Mouse (Mus musculus): ENCODE results near the gene Tmem213. TPM values are rescaled to one million over a fixed set of nuclear protein-coding genes. Genes with fewer than 3 reads are reported as not detected.

Gene Tmem213
- polyA plus RNA-seq (2015; fragmentation: Nextera tagmentation; extraction: Ambion mirVana) = not detected in 2 replicates

DNA sequence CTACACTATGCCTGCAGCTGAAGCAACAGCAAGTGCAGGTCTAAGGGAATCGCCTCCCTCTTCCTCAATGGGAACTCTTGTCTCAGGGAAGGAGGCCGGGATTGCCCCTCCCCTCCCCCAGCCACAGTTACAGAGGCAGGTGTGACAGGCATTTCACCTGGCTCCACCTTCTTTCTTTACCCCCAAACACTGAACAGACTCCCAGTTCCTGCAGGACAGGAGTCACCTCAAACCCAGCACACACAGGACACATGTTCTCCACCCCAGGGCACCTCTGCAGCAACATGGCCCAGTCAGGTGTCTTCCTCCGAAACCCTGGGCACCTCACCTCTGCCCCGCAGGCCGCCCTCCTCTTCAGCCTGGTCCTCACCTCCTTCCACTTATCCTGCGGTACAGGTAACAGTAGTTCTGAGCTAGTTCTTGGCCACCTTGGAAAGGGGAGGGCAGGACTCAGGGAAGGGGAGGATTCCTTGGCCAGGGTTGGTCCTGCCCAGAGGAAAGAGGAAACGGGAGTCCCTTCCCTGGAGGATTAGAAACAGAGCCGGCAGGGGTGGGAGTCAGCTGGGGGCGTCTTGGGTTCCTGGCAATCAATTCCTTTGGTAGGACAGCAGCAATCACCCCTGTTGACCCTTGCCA lies at the start of gene Tmem213:
Gene Tmem213, plus strand, starts transcription at position 96 of the 636 bp plus-strand sequence.
- Histone ChIP-seq H3K27me3 (no peaks in the 10 kb centered on the region), H3K9ac (no peak within 1 kb of the TSS), H3K27ac (no peak within 1 kb of the TSS), H3K36me3 (ENCODE audit: poor library complexity, severe bottlenecking) (no peaks in the 10 kb centered on the region), H3K4me3 (no peak within 1 kb of the TSS), H3K4me1 (0 out of 2 replicates have a peak, but pooled peaks cover 3% of the 10 kb centered on the region), H3K4me2 (no peak within 1 kb of the TSS), H3K9me3 (replicated peaks) (no peaks in the 10 kb centered on the region)
- WGBS = 28% methylated on average over 9 of the region's 9 CpGs
- no peak for ATAC-seq

DNA sequence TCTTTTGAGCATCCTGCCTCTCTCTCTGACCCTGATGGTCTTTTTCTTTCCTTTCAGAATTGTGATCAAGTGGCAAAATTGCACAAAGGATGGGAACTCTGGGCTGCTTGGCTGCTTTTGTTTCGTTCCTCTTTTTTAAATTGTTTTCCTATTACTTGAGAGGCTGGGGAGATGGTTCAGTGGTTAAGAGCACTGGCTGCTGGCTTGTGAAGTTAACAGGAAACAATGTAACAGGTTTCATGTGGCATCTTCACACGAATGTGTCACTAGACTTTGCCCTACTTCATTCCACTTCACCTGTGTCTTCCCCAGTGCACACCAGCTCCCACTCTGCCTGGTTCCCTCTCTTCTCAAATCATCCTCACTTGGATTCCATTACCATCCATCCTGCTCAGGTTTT lies 44.4 kb upstream of the Tmem213 start:
- Histone ChIP-seq H3K27me3 (no peaks in the 10 kb centered on the region), H3K9ac (no peak overlapping the region), H3K4me2 (no peak overlapping the region), H3K27ac (no peak overlapping the region), H3K36me3 (ENCODE audit: poor library complexity, severe bottlenecking) (no peaks in the 10 kb centered on the region), H3K4me1 (peaks cover 11% of the 10 kb centered on the region; the same call in 1 of the 2 replicates), H3K9me3 (replicated peaks) (peaks cover 7% of the 10 kb centered on the region; the same call in 1 of the 2 replicates), H3K4me3 (no peak overlapping the region)
- 63% methylated on average over 2 of the region's 2 CpGs for WGBS
- no peak for ATAC-seq

DNA sequence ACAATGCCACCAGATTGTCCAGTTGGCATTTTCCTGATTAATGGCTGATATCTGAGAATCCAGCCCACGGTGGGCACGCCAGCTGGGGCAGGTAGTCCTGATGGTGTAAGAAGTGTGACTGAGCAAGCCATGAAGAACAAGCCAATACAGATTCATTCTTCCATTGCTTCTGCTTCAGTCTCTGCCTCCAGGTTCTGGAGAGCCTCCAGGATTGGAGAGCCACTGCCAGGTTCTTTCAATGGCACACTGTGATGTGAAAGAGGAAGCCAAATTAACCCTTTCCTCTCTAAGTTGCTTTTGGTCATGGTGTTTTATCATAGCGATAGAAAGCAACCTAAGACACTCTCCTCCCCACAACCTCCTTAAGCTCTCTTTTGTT lies 43.9 kb upstream of the Tmem213 start:
- Histone ChIP-seq H3K4me2 (no peak overlapping the region), H3K36me3 (ENCODE audit: poor library complexity, severe bottlenecking) (no peaks in the 10 kb centered on the region), H3K27ac (no peak overlapping the region), H3K27me3 (no peaks in the 10 kb centered on the region), H3K4me1 (peaks cover 11% of the 10 kb centered on the region; the same call in 1 of the 2 replicates), H3K9ac (no peak overlapping the region), H3K4me3 (no peak overlapping the region), H3K9me3 (replicated peaks) (peaks cover 7% of the 10 kb centered on the region; the same call in 1 of the 2 replicates)
- ATAC-seq = no peak
- WGBS = 61% methylated on average over 3 of the region's 3 CpGs

DNA sequence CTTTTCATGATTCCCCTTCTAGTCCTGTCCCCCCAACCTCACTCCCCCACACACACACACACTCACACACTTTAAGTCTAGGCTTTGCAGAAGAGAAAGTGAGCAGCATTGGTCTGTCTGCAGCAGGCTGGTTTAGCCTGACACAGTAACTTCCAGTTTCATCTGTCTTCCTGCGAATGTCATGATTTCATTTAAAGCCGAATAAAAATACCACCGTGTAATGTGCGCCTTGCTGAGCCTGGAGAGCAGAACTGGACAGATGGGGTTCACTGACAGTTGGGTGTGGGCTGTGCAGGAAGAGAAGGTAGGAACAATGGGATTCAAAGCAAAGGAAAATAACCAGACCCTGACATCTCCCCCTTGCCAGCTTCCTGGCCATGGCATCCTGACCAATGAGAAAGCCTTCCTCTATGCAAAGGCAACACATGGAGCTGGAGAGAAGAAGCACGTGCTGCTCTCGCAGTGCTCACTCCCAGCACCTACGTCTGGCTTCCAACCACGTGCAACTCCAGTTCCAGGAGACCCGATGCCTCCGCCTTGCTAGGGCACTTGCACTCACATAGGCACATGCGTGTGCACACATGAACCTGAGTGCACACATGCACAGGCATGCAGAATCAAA lies 43.4 kb upstream of the Tmem213 start:
- Histone ChIP-seq H3K9me3 (replicated peaks) (peaks cover 7% of the 10 kb centered on the region; the same call in 1 of the 2 replicates), H3K4me1 (peaks cover 11% of the 10 kb centered on the region; the same call in 1 of the 2 replicates), H3K4me3 (no peak overlapping the region), H3K36me3 (ENCODE audit: poor library complexity, severe bottlenecking) (no peaks in the 10 kb centered on the region), H3K9ac (no peak overlapping the region), H3K27me3 (no peaks in the 10 kb centered on the region), H3K27ac (no peak overlapping the region), H3K4me2 (no peak overlapping the region)
- WGBS = 80% methylated on average over 11 of the region's 11 CpGs
- ATAC-seq = peak; percentile 50

DNA sequence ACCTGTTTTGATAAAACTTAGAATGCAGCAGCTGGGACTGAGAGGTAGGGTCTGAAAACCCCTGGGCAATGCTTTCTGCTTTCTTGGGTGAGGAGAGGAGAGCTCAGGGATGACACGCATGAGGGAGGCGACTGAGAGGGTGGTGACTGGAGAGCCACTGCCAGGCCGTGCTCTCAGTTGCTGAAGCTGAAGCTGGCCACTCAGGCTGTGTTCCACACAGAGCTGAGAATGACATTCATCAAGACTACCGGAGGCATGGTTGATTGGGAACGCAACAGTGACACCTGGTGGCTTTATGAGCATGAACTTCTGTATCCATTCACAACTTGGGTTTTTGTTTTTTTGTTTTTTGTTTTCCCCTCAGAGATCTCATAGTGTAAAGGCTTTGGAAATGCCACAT lies 42.8 kb upstream of the Tmem213 start:
- no peaks in the 10 kb centered on the region for H3K27me3 ChIP-seq
- H3K36me3 ChIP-seq (ENCODE audit: poor library complexity, severe bottlenecking) = no peaks in the 10 kb centered on the region
- 5% methylated on average over 5 of the region's 5 CpGs for WGBS
- no peak overlapping the region for H3K4me3 ChIP-seq
- no peak overlapping the region for H3K9ac ChIP-seq
- H3K9me3 ChIP-seq (replicated peaks) = peaks cover 7% of the 10 kb centered on the region; the same call in 1 of the 2 replicates
- H3K4me2 ChIP-seq = no peak overlapping the region
- no peak overlapping the region for H3K27ac ChIP-seq
- ATAC-seq = peak; percentile 91
- H3K4me1 ChIP-seq = peaks cover 11% of the 10 kb centered on the region; the same call in 1 of the 2 replicates

DNA sequence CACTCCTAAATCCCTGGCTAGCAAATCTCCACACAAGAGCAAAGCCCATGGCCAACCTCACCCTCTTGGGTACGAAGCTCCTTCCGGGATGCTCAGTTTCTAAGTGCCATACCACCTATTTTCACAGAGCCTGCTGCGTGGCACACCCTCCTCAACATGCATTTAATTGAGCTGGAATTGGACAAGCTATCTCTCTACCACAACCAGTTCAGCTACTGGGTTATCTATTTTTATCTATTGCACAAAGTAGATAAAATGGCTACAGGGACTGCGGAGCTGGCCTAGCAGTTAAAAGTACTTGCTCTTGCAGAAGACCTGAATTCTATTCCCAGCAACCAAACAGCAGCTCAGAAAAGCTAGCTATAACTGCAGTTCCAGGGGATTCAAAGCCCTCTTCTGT lies 37.8 kb upstream of the Tmem213 start:
- no peak overlapping the region for H3K4me2 ChIP-seq
- ATAC-seq = no peak
- 88% methylated on average over 4 of the region's 4 CpGs for WGBS
- no peak overlapping the region for H3K9ac ChIP-seq
- no peak overlapping the region for H3K27ac ChIP-seq
- H3K9me3 ChIP-seq (replicated peaks) = no peaks in the 10 kb centered on the region
- H3K36me3 ChIP-seq (ENCODE audit: poor library complexity, severe bottlenecking) = no peaks in the 10 kb centered on the region
- H3K4me1 ChIP-seq = no peaks in the 10 kb centered on the region
- H3K27me3 ChIP-seq = no peaks in the 10 kb centered on the region
- no peak overlapping the region for H3K4me3 ChIP-seq

DNA sequence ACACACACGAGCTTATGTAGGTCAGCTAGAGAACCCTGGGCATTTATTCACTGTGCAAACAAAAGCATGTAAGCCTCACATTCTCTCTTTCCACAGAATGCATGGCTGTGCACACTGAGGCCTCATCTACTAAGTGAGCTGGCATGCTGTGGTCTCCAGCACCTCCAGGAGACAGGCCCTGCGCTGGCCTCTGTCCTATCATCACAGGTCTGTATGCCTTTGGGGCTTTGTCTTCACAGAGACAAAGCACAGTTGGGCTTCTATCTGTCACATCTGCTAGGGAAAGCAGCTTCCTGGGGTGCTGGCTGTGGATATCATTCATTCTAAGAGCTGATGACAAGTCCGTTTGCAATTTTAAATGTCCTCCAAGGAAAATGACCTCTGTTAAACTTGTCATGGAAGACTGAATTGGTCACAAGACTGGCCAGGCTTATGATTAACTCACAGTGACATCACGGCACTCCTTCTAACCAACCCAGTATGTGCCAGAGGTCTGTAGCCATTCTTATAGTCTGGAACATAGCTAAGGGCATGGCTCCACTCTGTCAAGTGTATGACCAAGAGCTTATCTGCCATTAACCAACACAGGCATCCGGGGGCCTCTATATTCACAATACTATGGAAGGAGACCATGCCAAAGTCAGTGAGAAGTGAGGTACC lies 36.8 kb upstream of the Tmem213 start:
- 78% methylated on average over 5 of the region's 5 CpGs for WGBS
- no peaks in the 10 kb centered on the region for H3K9me3 ChIP-seq (replicated peaks)

DNA sequence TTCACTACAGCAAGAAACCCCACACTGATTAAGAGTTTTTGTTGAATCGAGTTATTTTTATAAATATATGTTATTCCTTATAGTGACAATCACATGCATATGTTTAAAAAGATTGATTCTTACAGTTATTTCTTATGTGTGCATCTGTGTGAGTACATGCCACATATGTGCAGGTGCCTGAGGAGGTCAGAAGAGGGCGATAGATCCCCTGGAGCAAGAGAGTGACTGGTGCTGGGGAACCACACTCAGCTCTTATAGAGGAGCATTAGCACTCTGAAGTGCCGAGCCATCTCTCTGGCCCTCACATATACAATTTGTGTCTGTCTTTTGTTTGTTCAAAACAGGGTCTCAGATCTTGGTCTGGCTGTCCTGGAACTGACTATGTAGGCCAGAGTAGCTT lies 35.5 kb upstream of the Tmem213 start:
- 91% methylated on average over 3 of the region's 3 CpGs for WGBS
- Histone ChIP-seq H3K27me3 (no peaks in the 10 kb centered on the region), H3K27ac (no peak overlapping the region), H3K4me1 (no peaks in the 10 kb centered on the region), H3K4me2 (no peak overlapping the region), H3K4me3 (no peak overlapping the region), H3K36me3 (ENCODE audit: poor library complexity, severe bottlenecking) (no peaks in the 10 kb centered on the region), H3K9ac (no peak overlapping the region), H3K9me3 (replicated peaks) (no peaks in the 10 kb centered on the region)
- ATAC-seq = no peak

More for the DNA sequence above, 36.8 kb upstream of the Tmem213 start:
- ATAC-seq = no peak
- no peak overlapping the region for H3K4me2 ChIP-seq
- H3K27me3 ChIP-seq = no peaks in the 10 kb centered on the region
- no peaks in the 10 kb centered on the region for H3K36me3 ChIP-seq (ENCODE audit: poor library complexity, severe bottlenecking)
- H3K9ac ChIP-seq = no peak overlapping the region
- H3K4me3 ChIP-seq = no peak overlapping the region
- H3K27ac ChIP-seq = no peak overlapping the region
- H3K4me1 ChIP-seq = no peaks in the 10 kb centered on the region

DNA sequence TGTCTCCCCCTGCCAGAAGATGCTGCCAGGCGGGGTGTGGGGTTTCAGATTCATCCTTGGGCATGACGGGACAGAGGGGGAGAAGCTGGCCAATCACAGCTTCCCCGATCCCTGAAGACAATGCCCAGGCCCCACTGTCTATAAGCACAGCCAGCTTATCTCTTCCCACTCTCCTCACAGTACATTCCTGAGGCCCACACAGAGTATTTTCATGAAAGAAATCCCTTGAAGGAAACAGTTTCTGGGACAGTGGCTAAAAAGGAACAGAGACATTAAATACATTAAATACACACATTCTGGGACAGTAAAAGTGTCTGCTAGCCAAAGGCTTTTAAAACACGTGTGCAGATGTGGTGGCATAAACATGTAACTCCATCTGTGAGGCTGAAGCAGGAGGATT lies 28.7 kb upstream of the Tmem213 start:
- no peaks in the 10 kb centered on the region for H3K36me3 ChIP-seq (ENCODE audit: poor library complexity, severe bottlenecking)
- H3K9ac ChIP-seq = no peak overlapping the region
- no peak overlapping the region for H3K27ac ChIP-seq
- H3K4me2 ChIP-seq = no peak overlapping the region
- H3K9me3 ChIP-seq (replicated peaks) = no peaks in the 10 kb centered on the region
- no peaks in the 10 kb centered on the region for H3K27me3 ChIP-seq
- 68% methylated on average over 4 of the region's 4 CpGs for WGBS
- no peak for ATAC-seq
- no peak overlapping the region for H3K4me3 ChIP-seq
- no peaks in the 10 kb centered on the region for H3K4me1 ChIP-seq

DNA sequence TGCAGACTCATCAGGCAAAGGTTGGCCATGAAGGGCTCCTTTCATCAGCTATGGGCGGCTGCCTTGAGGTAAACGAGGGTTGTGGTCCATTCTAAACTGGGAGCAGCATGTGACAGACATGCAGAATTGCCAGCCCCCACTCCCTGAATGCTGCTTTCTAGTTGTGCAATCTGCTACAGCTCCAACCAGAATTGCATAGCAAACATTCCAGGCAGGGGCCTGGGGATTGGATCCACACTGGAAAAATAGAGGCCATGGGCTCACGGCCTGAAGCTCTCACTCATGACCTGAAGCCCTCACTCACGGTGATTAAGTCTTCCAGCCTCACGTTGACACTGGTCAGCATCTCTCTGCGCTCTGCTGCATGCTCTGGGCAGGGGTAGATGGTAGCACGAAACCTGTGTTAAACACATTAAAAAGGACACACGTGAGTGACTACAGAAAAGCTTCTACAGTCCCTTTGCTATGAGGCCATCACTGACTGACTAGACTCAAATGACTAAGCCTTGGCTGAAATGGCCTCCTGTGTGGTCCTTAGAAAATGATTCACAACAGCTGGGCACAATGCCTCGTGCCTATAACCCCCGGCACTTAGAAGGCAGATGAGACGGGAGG lies 27.2 kb upstream of the Tmem213 start:
- H3K27ac ChIP-seq = no peak overlapping the region
- H3K4me1 ChIP-seq = no peaks in the 10 kb centered on the region
- 59% methylated on average over 11 of the region's 11 CpGs for WGBS
- no peak overlapping the region for H3K4me2 ChIP-seq
- no peaks in the 10 kb centered on the region for H3K9me3 ChIP-seq (replicated peaks)
- H3K4me3 ChIP-seq = no peak overlapping the region
- no peaks in the 10 kb centered on the region for H3K36me3 ChIP-seq (ENCODE audit: poor library complexity, severe bottlenecking)
- no peaks in the 10 kb centered on the region for H3K27me3 ChIP-seq
- H3K9ac ChIP-seq = no peak overlapping the region
- ATAC-seq = no peak

DNA sequence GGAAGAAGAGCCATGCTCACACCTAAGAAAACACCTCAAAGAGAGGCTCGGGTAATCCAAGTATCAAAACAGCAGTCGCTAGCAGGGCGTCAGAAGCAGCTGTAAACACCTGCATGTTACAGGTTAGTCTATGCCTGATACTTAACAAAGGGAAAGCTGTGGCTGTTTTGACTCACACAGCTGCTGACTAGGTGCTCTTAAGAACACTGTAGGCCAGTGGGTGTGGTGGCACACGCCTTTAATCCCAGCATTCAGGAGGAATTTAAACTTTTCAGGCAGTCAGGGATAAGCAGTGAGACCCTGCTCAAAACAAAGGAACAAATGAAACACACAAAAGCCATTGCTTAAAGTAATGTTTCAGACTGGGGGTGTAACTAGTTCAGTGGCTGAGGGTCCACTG lies 25.9 kb upstream of the Tmem213 start:
- Histone ChIP-seq H3K36me3 (ENCODE audit: poor library complexity, severe bottlenecking) (no peaks in the 10 kb centered on the region), H3K4me1 (no peaks in the 10 kb centered on the region), H3K9me3 (replicated peaks) (no peaks in the 10 kb centered on the region), H3K4me3 (no peak overlapping the region), H3K27me3 (no peaks in the 10 kb centered on the region), H3K27ac (no peak overlapping the region), H3K9ac (no peak overlapping the region), H3K4me2 (no peak overlapping the region)
- no peak for ATAC-seq
- WGBS = 31% methylated on average over 4 of the region's 4 CpGs

All from forebrain, embryonic 13.5 days (tissue).